Mouse (Mus musculus) midbrain, embryonic 13.5 days (tissue): ENCODE results near the gene Swap70. TPM values are rescaled to one million over a fixed set of nuclear protein-coding genes. Genes with fewer than 3 reads are reported as not detected.

ENCODE experiments used
- ATAC-seq: fragments of 200-750 bp; cut with Nextera tagmentation; 2 replicates; pipeline ENCODE4 v1.8.0; 2017; ENCODE audit warnings: mild to moderate bottlenecking, moderate TSS enrichment, moderate library complexity
- H3K27ac ChIP-seq: fragments of 300-500 bp; sonication (generic); 2 replicates; pipeline ENCODE4 v1.5.1; 2015; ENCODE audit warnings: inconsistent platforms, mild to moderate bottlenecking, moderate library complexity
- H3K27me3 ChIP-seq: fragments of 300-500 bp; sonication (generic); 2 replicates; pipeline ENCODE4 v1.6.1; 2015; ENCODE audit warnings: mild to moderate bottlenecking, inconsistent platforms
- H3K36me3 ChIP-seq: fragments of 300-500 bp; sonication (generic); 2 replicates; pipeline ENCODE4 v1.6.1; 2015; ENCODE audit warnings: mild to moderate bottlenecking, inconsistent platforms
- H3K4me1 ChIP-seq: fragments of 300-500 bp; sonication (generic); replicated peaks from 2 replicates; pipeline ENCODE4 v1.6.1; 2015; ENCODE audit warnings: inconsistent platforms
- H3K4me2 ChIP-seq: fragments of 300-500 bp; sonication (generic); replicated peaks from 2 replicates; pipeline ENCODE4 v1.6.1; 2015; ENCODE audit warnings: moderate library complexity, mild to moderate bottlenecking, inconsistent platforms
- H3K4me3 ChIP-seq: fragments of 300-500 bp; sonication (generic); replicated peaks from 2 replicates; pipeline ENCODE4 v1.5.1; 2015; ENCODE audit warnings: mild to moderate bottlenecking, inconsistent platforms
- H3K9ac ChIP-seq: fragments of 300-500 bp; sonication (generic); replicated peaks from 2 replicates; pipeline ENCODE4 v1.6.1; 2015; ENCODE audit warnings: mild to moderate bottlenecking, inconsistent platforms
- H3K9me3 ChIP-seq: fragments of 300-500 bp; sonication (generic); 2 replicates; pipeline ENCODE4 v1.6.1; 2016; ENCODE audit warnings: mild to moderate bottlenecking, inconsistent platforms
- WGBS: fragments of 180-500 bp; shearing (Covaris S2); methylation state at CpG from one replicate; pipeline ENCODE4 v1.1.7; 2015; 5-methylcytosine and 5-hydroxymethylcytosine counted together
- polyA plus RNA-seq: library from polyadenylated mRNA; unstranded; fragments of >200 nt; fragmentation: Nextera tagmentation; extraction: Ambion mirVana; gene quantifications from 2 replicates; pipeline ENCODE4 v1.2.1, GENCODE M21; 2015

Swap70 gene
- polyA plus RNA-seq, 1 experiment from 2014 or later = 10.2 TPM

DNA sequence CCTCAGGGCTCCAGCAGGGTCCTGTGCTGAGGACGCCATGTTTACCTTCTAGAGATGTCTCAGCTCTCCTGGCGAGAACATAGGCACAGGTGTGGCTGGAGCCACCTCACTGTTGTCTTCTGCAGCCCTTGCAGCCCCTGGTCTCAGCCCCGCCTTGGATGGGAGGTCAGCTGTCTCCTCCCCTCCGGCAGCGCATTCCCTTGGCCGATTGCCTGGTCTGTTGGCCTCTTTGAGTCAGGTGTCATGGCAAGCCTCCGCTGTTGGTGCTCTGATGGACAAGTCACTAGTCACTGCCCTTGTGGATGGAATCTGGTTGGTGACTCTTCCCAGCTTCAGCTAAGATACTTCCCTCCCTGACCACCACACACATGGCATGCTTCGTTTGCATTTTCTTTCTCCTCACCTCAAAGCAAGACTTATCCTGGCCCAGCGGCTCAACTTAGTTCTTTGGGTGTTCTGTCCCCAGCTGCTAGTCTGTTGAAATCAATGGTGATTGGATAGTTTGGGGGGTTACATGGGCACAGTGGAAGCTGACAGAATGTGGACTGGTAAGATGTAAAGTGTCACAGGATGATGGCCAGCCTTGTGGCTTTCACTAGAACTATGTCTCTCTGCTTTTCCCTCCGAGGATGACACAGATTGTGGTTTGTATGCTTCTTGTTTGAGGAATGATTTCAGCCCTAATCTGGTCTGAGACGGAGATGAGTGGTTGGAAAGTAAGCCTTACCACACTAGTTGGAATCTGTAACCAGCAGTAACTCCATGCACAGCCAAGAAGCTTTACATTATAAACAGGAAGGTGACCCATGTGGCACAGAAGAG lies 60.1 kb downstream of the Swap70 start:
- WGBS = 93% methylated on average over 11 of the region's 11 CpGs
- no peaks in the 10 kb centered on the region for H3K9me3 ChIP-seq
- peaks cover 5% of the 10 kb centered on the region for H3K36me3 ChIP-seq
- H3K27ac ChIP-seq = no peak overlapping the region
- H3K27me3 ChIP-seq = no peaks in the 10 kb centered on the region
- H3K4me2 ChIP-seq = no peak overlapping the region
- no peaks in the 10 kb centered on the region for H3K4me1 ChIP-seq
- ATAC-seq = no peak
- H3K9ac ChIP-seq = no peak overlapping the region
- no peak overlapping the region for H3K4me3 ChIP-seq

DNA sequence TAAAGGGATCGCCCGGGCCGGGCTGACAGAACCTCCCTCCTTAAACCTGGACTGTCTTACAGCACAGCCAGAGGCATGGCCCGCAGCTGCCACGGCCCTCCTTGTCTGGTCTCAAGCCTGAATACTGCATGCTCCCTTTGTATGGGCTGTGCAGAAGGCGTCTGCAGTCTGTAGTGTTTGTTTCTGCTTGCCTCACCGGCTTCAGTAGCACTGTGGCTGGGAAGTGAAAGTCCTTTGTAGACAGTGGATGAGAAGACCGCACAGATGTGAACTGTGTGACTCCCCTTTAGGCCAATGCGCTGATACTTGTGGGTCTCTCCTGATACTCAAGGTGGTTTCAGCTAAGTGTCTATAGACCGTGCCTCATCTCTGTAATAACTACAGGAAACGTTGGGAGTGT lies 61.3 kb downstream of the Swap70 start:
- H3K4me2 ChIP-seq = no peak overlapping the region
- WGBS = 85% methylated on average over 11 of the region's 11 CpGs
- H3K36me3 ChIP-seq = peaks cover 5% of the 10 kb centered on the region
- H3K9ac ChIP-seq = no peak overlapping the region; the same call in 1 of the 2 replicates
- ATAC-seq = no peak
- H3K9me3 ChIP-seq = no peaks in the 10 kb centered on the region
- no peaks in the 10 kb centered on the region for H3K4me1 ChIP-seq
- no peaks in the 10 kb centered on the region for H3K27me3 ChIP-seq
- H3K27ac ChIP-seq = no peak overlapping the region
- no peak overlapping the region for H3K4me3 ChIP-seq

DNA sequence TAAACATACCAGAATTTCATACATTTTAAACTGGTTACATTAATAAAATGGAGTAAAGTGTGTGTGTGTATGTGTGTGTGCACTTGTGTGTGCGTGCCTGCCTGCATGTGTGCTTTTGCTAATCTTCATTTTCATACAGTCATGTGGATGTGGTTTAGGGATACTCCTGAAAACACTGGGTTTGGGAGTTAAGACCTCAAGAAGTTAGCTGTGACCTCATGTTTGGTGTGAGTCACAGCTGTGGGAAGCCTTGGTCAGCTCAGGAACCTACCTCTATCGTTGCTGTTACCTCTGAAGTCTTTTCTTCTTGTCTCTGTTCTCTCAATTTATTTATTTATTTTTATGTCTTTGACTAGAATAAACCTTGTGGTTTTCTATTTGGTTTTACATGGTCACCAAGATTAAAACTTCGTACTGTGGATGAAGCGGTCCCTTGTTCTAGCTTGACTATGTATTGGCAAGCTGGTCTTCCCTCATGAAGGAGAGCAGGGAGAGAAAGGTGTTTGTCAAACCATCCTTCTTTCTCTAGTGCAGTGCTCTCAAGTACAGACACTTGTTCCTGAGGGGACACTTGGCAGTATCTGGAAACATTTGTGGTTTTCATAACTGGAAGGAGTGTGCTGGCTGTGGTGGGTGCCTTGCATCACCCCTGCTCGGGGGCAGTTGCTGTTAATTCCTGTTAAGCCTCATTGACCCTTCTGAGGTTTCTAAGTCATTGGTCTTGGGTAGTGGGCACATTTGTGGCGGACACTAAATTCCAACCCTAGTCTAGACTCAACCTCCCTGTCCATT lies 62.2 kb downstream of the Swap70 start:
- H3K4me1 ChIP-seq = no peaks in the 10 kb centered on the region
- H3K27ac ChIP-seq = no peak overlapping the region
- ATAC-seq = no peak
- no peak overlapping the region for H3K4me2 ChIP-seq
- H3K9me3 ChIP-seq = no peaks in the 10 kb centered on the region
- no peak overlapping the region for H3K4me3 ChIP-seq
- H3K36me3 ChIP-seq = peaks cover 5% of the 10 kb centered on the region
- H3K9ac ChIP-seq = no peak overlapping the region
- H3K27me3 ChIP-seq = no peaks in the 10 kb centered on the region
- 94% methylated on average over 6 of the region's 6 CpGs for WGBS

DNA sequence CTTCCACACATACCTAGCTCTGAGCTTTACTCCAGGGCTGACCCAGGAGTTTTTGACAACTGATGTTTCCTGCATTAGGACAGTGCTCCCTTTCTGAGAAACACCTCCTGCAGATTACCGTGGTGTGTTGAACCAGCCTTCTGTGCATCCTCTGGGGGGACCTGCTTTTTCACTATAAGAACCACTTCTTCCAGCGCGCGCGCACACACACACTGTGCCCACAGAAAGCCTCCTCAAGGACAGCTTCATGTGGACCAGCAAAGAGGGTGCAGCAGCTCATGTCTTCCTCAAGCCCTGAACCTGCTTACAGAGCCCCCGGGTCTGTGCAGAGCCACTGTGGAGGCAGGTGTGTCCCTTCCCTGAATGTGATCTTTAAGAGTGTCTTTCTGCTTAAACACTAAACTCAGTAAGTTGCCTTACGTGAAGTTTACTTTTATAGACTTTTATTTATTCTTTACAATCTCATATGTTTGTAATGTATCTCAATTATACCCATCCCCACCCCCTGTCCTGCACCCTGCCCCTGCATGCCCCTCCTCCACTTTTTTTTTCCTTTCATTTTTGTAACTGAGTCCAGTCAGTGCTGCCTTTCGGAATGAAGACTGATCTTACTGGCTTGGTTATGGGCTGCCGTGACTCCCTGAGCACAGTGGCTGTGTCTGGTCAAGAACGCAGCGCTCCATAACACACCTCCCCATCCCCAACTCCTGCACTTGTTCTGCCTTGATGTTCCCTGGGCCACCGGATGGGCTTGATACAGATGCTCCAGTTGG lies 63.8 kb downstream of the Swap70 start:
- 94% methylated on average over 12 of the region's 12 CpGs for WGBS
- Histone ChIP-seq H3K4me2 (no peak overlapping the region), H3K9ac (no peak overlapping the region), H3K9me3 (no peaks in the 10 kb centered on the region), H3K36me3 (peaks cover 5% of the 10 kb centered on the region), H3K4me1 (no peaks in the 10 kb centered on the region), H3K27ac (no peak overlapping the region), H3K4me3 (no peak overlapping the region), H3K27me3 (no peaks in the 10 kb centered on the region)
- ATAC-seq = no peak

DNA sequence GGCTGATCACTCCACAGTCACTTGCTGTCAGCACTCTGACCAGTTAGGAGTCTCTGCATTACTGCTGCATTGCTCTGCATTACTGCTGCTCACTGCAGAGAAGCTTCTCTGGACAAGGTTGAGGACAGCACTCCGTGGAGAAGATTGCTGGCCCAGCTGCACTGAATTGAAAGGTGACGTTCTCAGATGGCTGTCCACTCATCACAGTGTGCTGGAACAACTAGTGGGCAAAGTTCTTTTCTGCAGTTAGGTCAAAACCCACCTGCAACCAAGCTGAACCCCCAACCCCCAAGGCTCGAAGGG lies 64.3 kb downstream of the Swap70 start:
- ATAC-seq = no peak
- Histone ChIP-seq H3K4me1 (no peaks in the 10 kb centered on the region), H3K9me3 (no peaks in the 10 kb centered on the region), H3K27ac (no peak overlapping the region), H3K4me3 (no peak overlapping the region), H3K36me3 (peaks cover 5% of the 10 kb centered on the region), H3K9ac (no peak overlapping the region), H3K4me2 (no peak overlapping the region), H3K27me3 (no peaks in the 10 kb centered on the region)
- 81% methylated on average over 3 of the region's 3 CpGs for WGBS

DNA sequence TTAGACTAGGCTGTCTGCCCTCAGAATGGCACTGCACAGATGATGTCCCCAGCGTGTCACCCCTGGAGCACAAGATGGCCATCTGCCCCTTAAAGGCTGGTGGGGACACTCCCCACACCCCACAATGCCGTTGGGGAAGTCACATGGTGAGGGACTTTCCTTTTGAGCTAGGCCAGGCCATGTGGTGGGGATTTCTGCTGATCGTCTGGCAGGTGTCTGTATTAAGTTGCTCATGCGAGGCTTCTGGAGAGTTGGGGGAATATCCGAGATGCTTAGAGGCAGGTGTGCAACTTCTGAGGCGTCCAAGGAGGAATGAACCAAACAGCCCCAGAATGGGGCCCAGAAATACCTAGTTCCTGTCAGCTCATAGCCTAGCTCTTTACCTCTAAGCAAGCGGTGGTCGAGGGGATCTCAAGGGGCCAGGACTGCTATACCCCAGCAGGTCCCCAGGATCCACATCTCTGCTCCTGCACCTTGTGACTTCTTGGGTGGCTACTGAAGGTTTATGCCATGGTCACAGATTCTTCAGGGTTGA lies 64.8 kb downstream of the Swap70 start:
- no peak overlapping the region for H3K4me3 ChIP-seq
- H3K4me1 ChIP-seq = no peaks in the 10 kb centered on the region
- ATAC-seq = no peak
- H3K4me2 ChIP-seq = no peak overlapping the region
- no peaks in the 10 kb centered on the region for H3K9me3 ChIP-seq
- H3K9ac ChIP-seq = no peak overlapping the region
- 85% methylated on average over 8 of the region's 8 CpGs for WGBS
- H3K27me3 ChIP-seq = no peaks in the 10 kb centered on the region
- H3K36me3 ChIP-seq = peaks cover 3% of the 10 kb centered on the region
- H3K27ac ChIP-seq = no peak overlapping the region

DNA sequence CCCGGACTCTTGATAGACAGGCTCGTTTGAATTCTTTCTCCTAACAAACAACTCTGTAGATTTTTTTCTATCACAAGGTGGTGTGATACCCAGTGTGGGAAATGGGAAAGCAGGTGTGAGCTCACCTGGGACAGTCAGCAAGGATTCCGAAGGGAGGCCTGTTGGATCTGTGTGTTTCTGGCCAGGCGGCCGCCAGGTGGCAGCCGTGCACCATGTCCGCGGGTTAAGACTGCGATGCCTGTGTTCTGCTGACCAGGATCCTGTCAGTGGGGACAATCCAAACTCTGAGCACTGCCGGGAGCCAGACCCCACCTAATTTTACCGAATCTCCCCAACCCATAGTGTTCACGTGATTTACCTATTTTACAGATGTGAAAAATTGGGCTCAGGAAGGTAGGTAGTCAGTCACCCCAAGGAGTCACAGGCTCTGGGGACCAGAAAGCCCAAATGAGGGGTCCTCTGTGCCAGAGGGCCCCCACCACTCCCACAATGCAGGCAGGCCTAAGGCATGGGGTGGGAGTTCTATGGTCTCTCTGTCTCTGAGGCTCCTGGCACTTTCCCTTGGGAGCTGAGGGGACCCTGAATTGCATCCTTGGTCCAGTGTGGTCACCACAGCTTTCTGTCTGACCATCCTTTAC lies 65.4 kb downstream of the Swap70 start:
- Histone ChIP-seq H3K9me3 (no peaks in the 10 kb centered on the region), H3K27me3 (no peaks in the 10 kb centered on the region), H3K4me1 (no peaks in the 10 kb centered on the region), H3K9ac (no peak overlapping the region), H3K4me3 (no peak overlapping the region), H3K27ac (no peak overlapping the region), H3K4me2 (no peak overlapping the region), H3K36me3 (no peaks in the 10 kb centered on the region)
- 9% methylated on average over 12 of the region's 12 CpGs for WGBS
- peak; percentile 86 for ATAC-seq

DNA sequence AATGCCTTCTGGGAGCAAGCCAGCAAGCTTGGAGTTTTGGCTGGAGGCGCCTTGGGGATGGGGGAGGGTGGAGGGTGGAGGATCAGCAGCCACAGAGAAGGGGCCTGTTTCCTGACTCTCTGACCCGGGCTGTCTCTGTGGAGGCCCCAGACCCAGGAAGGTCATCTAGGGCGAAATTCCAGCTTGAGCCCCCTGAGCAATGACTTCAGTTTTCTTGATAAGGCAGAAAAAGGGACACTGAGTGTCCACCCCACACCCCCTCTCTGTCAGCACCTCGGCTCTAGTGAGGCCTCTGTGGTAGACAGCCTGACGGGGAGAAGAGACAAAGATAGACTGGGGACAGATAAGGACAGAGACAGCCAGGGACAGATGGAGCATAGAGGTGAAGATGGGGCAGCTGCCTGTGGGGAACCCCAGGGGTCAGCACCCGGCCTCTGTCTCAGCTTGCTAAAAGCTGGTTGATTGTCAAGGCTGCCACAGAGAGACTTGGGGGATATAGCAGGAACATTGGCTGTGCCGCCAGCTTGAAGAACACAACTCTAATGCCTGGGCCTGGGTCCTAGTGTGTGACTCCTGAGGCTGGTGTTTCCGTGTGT lies 66.1 kb downstream of the Swap70 start:
- no peak overlapping the region for H3K27ac ChIP-seq
- no peaks in the 10 kb centered on the region for H3K36me3 ChIP-seq
- no peak overlapping the region for H3K4me3 ChIP-seq
- no peaks in the 10 kb centered on the region for H3K9me3 ChIP-seq
- WGBS = 67% methylated on average over 8 of the region's 8 CpGs
- peak; percentile 22; the same call in 1 of the 2 replicates for ATAC-seq
- H3K4me1 ChIP-seq = no peaks in the 10 kb centered on the region
- no peak overlapping the region for H3K9ac ChIP-seq
- H3K4me2 ChIP-seq = no peak overlapping the region
- no peaks in the 10 kb centered on the region for H3K27me3 ChIP-seq

DNA sequence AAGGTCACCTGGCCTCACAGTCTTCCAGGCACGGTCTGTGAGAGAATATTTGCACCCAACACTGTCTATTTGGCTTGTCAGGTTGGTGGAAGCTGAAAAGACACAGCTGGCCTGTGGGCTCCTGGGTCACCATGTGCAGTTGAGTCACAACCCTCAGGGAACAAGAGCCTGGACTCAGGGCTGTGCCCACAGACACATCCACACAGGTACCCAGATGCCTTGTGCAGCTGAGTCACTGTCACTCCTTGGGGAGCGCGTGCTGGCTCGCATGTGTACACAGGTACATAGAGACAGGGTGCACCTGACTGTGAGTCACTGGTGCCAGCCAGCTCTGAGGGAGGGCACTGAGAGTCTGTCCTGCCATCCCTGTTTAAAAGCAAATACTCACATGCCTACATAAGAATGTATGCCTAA lies 66.7 kb downstream of the Swap70 start:
- no peak overlapping the region for H3K4me2 ChIP-seq
- H3K9ac ChIP-seq = no peak overlapping the region
- no peak overlapping the region for H3K27ac ChIP-seq
- ATAC-seq = no peak
- no peaks in the 10 kb centered on the region for H3K4me1 ChIP-seq
- WGBS = 97% methylated on average over 4 of the region's 4 CpGs
- H3K9me3 ChIP-seq = no peaks in the 10 kb centered on the region
- no peak overlapping the region for H3K4me3 ChIP-seq
- no peaks in the 10 kb centered on the region for H3K36me3 ChIP-seq
- H3K27me3 ChIP-seq = no peaks in the 10 kb centered on the region

DNA sequence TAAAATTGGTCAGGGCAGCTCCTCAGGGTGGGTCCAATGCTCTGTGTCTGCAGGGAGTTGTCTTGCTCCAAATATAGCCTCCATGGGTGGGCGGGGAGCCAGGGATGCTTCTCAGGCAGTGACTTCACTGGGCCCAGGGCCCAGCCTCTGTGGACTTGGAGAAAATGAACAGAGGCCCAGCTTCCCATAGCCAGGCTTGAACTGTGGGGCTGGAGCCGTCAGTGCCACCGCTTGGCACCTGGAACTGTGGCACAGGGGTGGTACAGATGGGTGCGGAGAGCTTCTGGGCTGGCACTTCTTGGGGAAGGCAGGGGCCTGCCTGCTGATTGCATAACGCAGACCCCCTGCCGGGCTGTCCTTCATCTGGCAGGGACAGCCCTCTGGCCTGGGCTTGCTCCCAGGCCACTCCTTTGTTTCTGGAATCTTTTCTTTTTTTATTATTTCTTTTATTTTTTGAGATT lies 67.2 kb downstream of the Swap70 start:
- Histone ChIP-seq H3K27me3 (no peaks in the 10 kb centered on the region), H3K4me2 (no peak overlapping the region), H3K4me3 (no peak overlapping the region), H3K9me3 (no peaks in the 10 kb centered on the region), H3K4me1 (no peaks in the 10 kb centered on the region), H3K9ac (no peak overlapping the region), H3K27ac (no peak overlapping the region), H3K36me3 (no peaks in the 10 kb centered on the region)
- no peak for ATAC-seq
- WGBS = 70% methylated on average over 6 of the region's 6 CpGs

DNA sequence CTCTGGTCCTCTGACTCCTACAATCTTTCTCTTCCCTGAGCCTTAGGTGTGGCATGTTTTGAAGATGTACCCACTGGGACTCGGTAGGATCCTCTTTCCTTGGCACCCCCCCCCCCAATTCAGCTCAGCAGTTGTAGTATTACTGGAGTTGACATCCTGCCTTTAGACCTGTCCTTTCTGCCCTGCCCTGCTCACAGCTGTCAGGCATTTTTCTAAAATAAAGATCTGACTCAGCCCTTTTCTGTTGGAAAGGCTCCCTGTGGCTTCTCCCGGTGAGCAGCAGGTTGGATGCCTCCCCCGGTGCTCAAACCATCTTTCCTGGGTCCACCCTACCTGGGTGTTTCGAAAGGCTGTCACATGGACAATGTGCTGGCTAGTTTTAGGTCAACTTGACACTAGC lies 68.1 kb downstream of the Swap70 start:
- Histone ChIP-seq H3K9me3 (no peaks in the 10 kb centered on the region), H3K4me3 (no peak overlapping the region), H3K4me1 (no peaks in the 10 kb centered on the region), H3K27me3 (no peaks in the 10 kb centered on the region), H3K27ac (no peak overlapping the region), H3K36me3 (no peaks in the 10 kb centered on the region), H3K4me2 (no peak overlapping the region), H3K9ac (no peak overlapping the region)
- ATAC-seq = no peak
- WGBS = 73% methylated on average over 4 of the region's 4 CpGs
